Mouse (Mus musculus): Measurements from ENCODE around the gene Fos. TPM values are rescaled to one million over a fixed set of nuclear protein-coding genes. Genes with fewer than 3 reads are reported as not detected.

Fos gene
- polyA plus RNA-seq, 1 experiment from 2014 or later = 23.9 TPM

GRCm38 (mm10) chr12:85462802-85463201 lies 10.9 kb upstream of the Fos start:
- Histone ChIP-seq H3K9me3 (replicated peaks) (no peaks in the 10 kb centered on the region), H3K9ac (no peak overlapping the region), H3K27ac (replicated peaks) (peak overlapping the region; percentile 44; the same call in 1 of the 2 replicates), H3K4me2 (replicated peaks) (no peak overlapping the region), H3K4me3 (replicated peaks) (no peak overlapping the region), H3K4me1 (peaks cover 34% of the 10 kb centered on the region), H3K36me3 (no peaks in the 10 kb centered on the region), H3K27me3 (no peaks in the 10 kb centered on the region)
- no peak for ATAC-seq (ENCODE audit: insufficient number of reproducible peaks, low FRiP score, low TSS enrichment, low read depth)
- WGBS = 40% methylated on average over 7 of the region's 7 CpGs

DNA sequence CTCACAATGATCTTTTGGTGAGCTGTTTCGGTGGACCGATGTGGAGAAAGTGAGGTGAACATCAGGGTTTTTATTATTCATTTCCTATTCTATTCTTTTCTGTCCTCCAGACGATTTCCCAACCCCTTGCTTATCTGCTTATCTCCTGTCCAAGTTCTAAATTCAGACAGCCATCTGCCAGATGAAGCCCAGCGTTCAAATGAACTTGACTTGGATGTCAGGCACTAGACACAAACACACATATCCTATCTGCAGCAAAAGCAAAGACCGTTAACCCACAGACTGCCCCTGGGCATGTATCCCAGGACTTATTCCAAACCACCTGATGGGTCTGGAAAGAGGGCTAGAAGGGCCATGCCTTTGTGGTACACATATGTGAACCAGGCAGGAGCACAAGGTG lies 9.3 kb upstream of the Fos start:
- Histone ChIP-seq H3K36me3 (no peaks in the 10 kb centered on the region), H3K9ac (no peak overlapping the region), H3K9me3 (replicated peaks) (no peaks in the 10 kb centered on the region), H3K4me2 (replicated peaks) (no peak overlapping the region), H3K27me3 (no peaks in the 10 kb centered on the region), H3K27ac (replicated peaks) (no peak overlapping the region), H3K4me3 (replicated peaks) (no peak overlapping the region), H3K4me1 (peaks cover 37% of the 10 kb centered on the region)
- WGBS = 63% methylated on average over 5 of the region's 5 CpGs
- no peak for ATAC-seq (ENCODE audit: insufficient number of reproducible peaks, low FRiP score, low TSS enrichment, low read depth)

DNA sequence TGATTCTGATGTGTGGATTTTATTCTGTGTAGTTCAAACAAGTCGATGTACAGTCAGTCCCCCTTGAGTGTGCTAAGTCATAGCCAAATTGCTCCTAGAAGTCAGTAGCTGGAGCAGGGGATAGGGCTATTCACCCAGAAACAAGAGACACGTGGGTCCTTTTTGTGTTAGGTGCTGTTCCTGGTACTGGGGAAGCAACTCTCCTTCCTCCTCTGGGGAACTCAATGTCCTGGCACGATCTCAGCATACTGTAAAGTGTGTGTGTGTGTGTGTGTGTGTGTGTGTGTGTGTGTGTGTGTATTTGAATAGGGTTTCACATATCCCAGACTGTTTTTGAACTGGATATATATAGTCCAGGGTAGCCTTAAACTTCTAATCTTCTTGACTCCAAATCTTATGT lies 8.8 kb upstream of the Fos start:
- 57% methylated on average over 3 of the region's 3 CpGs for WGBS
- Histone ChIP-seq H3K9me3 (replicated peaks) (no peaks in the 10 kb centered on the region), H3K4me3 (replicated peaks) (no peak overlapping the region), H3K27me3 (no peaks in the 10 kb centered on the region), H3K27ac (replicated peaks) (no peak overlapping the region), H3K9ac (no peak overlapping the region), H3K4me2 (replicated peaks) (no peak overlapping the region), H3K4me1 (peaks cover 33% of the 10 kb centered on the region), H3K36me3 (no peaks in the 10 kb centered on the region)
- no peak for ATAC-seq (ENCODE audit: insufficient number of reproducible peaks, low FRiP score, low TSS enrichment, low read depth)

GRCm38 (mm10) chr12:85467854-85468253 lies 5.8 kb upstream of the Fos start:
- Histone ChIP-seq H3K27ac (replicated peaks) (no peak overlapping the region), H3K27me3 (no peaks in the 10 kb centered on the region), H3K4me2 (replicated peaks) (no peak overlapping the region), H3K4me1 (peaks cover 34% of the 10 kb centered on the region), H3K9ac (no peak overlapping the region), H3K36me3 (no peaks in the 10 kb centered on the region), H3K9me3 (replicated peaks) (no peaks in the 10 kb centered on the region), H3K4me3 (replicated peaks) (no peak overlapping the region)
- 49% methylated on average over 14 of the region's 14 CpGs for WGBS
- ATAC-seq (ENCODE audit: insufficient number of reproducible peaks, low FRiP score, low TSS enrichment, low read depth) = no peak

- Histone ChIP-seq H3K36me3 (no peaks in the 10 kb centered on the region), H3K9ac (no peak overlapping the region), H3K4me2 (replicated peaks) (no peak overlapping the region), H3K4me3 (replicated peaks) (no peak overlapping the region), H3K9me3 (replicated peaks) (no peaks in the 10 kb centered on the region), H3K4me1 (peaks cover 34% of the 10 kb centered on the region), H3K27me3 (no peaks in the 10 kb centered on the region), H3K27ac (replicated peaks) (no peak overlapping the region)
- no peak for ATAC-seq (ENCODE audit: insufficient number of reproducible peaks, low FRiP score, low TSS enrichment, low read depth)
- 61% methylated on average over 12 of the region's 12 CpGs for WGBS
Measured at GRCm38 (mm10) chr12:85468666-85469065, 5.0 kb upstream of the Fos start.

- Histone ChIP-seq H3K9ac (peak overlapping the region; percentile 10; the same call in 1 of the 2 replicates), H3K4me2 (replicated peaks) (peak overlapping the region; percentile 91), H3K4me3 (replicated peaks) (peak overlapping the region; percentile 65), H3K36me3 (no peaks in the 10 kb centered on the region), H3K27ac (replicated peaks) (peak overlapping the region; percentile 90), H3K27me3 (peaks cover 25% of the 10 kb centered on the region), H3K9me3 (replicated peaks) (no peaks in the 10 kb centered on the region), H3K4me1 (peaks cover 56% of the 10 kb centered on the region)
- ATAC-seq (ENCODE audit: insufficient number of reproducible peaks, low FRiP score, low TSS enrichment, low read depth) = peak; percentile 70
- WGBS = under 1% methylated on average over 42 of the region's 42 CpGs
Measured at GRCm38 (mm10) chr12:85471920-85472655, 1.6 kb upstream of the Fos start.

GRCm38 (mm10) chr12:85472656-85473410 lies 857 bp upstream of the Fos start:
- peak overlapping the region; percentile 65 for H3K4me3 ChIP-seq (replicated peaks)
- peak overlapping the region; percentile 91 for H3K4me2 ChIP-seq (replicated peaks)
- peaks cover 50% of the 10 kb centered on the region for H3K4me1 ChIP-seq
- no peaks in the 10 kb centered on the region for H3K9me3 ChIP-seq (replicated peaks)
- H3K9ac ChIP-seq = 0 out of 2 replicates have a peak overlapping the region, but pooled peaks have one; percentile 10
- WGBS = under 1% methylated on average over 23 of the region's 23 CpGs
- no peaks in the 10 kb centered on the region for H3K36me3 ChIP-seq
- H3K27me3 ChIP-seq = peaks cover 25% of the 10 kb centered on the region
- ATAC-seq (ENCODE audit: insufficient number of reproducible peaks, low FRiP score, low TSS enrichment, low read depth) = no peak
- H3K27ac ChIP-seq (replicated peaks) = peak overlapping the region; percentile 90

- WGBS = 1% methylated on average over 48 of the region's 49 CpGs
- H3K4me1 ChIP-seq = peaks cover 41% of the 10 kb centered on the region
Measured at GRCm38 (mm10) chr12:85474298-85475231, 875 bp downstream of the Fos start.

DNA sequence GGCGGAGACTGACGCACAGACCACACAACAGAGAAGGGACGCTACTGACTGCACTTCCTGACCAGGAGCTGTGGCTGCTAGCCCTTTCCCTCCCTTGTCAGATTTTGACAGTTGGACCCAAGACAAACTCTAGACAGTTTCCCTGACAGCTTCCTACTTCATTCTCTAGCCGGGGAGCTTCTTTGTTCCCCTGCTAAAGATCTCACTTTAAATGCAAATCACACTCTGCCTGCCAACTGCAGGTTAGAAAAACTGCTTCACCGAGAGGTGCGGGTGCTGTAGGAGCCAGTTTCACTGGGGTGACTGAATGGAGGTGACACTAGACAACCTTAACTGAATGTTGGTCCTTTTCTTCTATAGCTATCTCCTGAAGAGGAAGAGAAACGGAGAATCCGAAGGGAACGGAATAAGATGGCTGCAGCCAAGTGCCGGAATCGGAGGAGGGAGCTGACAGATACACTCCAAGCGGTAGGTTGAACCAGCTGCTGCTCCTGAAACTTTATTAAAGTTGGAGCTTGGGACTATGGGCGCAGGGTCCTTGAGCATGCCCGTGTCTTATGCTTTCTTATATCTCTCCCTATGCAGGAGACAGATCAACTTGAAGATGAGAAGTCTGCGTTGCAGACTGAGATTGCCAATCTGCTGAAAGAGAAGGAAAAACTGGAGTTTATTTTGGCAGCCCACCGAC lies 1.7 kb downstream of the Fos start:
- Histone ChIP-seq H3K4me2 (replicated peaks) (peak overlapping the region; percentile 91), H3K9me3 (replicated peaks) (no peaks in the 10 kb centered on the region), H3K9ac (no peak overlapping the region), H3K4me1 (peaks cover 45% of the 10 kb centered on the region), H3K36me3 (no peaks in the 10 kb centered on the region), H3K4me3 (replicated peaks) (peak overlapping the region; percentile 65), H3K27me3 (peaks cover 25% of the 10 kb centered on the region), H3K27ac (replicated peaks) (no peak overlapping the region)
- WGBS = 20% methylated on average over 14 of the region's 16 CpGs
- no peak for ATAC-seq (ENCODE audit: insufficient number of reproducible peaks, low FRiP score, low TSS enrichment, low read depth)

More at GRCm38 (mm10) chr12:85474298-85475231, 875 bp downstream of the Fos start:
- peak overlapping the region; percentile 65 for H3K4me3 ChIP-seq (replicated peaks)
- H3K27me3 ChIP-seq = peaks cover 25% of the 10 kb centered on the region
- peak overlapping the region; percentile 90 for H3K27ac ChIP-seq (replicated peaks)
- no peaks in the 10 kb centered on the region for H3K36me3 ChIP-seq
- peak overlapping the region; percentile 91 for H3K4me2 ChIP-seq (replicated peaks)
- H3K9me3 ChIP-seq (replicated peaks) = no peaks in the 10 kb centered on the region
- ATAC-seq (ENCODE audit: insufficient number of reproducible peaks, low FRiP score, low TSS enrichment, low read depth) = 0 out of 2 replicates have a peak, but pooled peaks have one; percentile 1
- peak overlapping the region; percentile 27 for H3K9ac ChIP-seq

- Histone ChIP-seq H3K27me3 (peaks cover 25% of the 10 kb centered on the region), H3K9me3 (replicated peaks) (no peaks in the 10 kb centered on the region), H3K36me3 (no peaks in the 10 kb centered on the region), H3K27ac (replicated peaks) (no peak overlapping the region), H3K4me1 (peaks cover 45% of the 10 kb centered on the region), H3K9ac (no peak overlapping the region), H3K4me3 (replicated peaks) (peak overlapping the region; percentile 65), H3K4me2 (replicated peaks) (peak overlapping the region; percentile 91; the same call in 1 of the 2 replicates)
- ATAC-seq (ENCODE audit: insufficient number of reproducible peaks, low FRiP score, low TSS enrichment, low read depth) = no peak
- WGBS = 40% methylated on average over 23 of the region's 23 CpGs
Measured at GRCm38 (mm10) chr12:85475920-85476828, 2.5 kb downstream of the Fos start.

Measured in embryonic facial prominence, embryonic 15.5 days (tissue).